Mouse (Mus musculus) liver, adult 2 months (tissue): Measurements from ENCODE around the gene Trrap.

Experiments
- CTCF ChIP-seq: fragments of 200-500 bp; IDR thresholded peaks from 2 replicates; pipeline ENCODE4 v1.5.1; 2011; ENCODE audit warnings: low read depth, low read length, control low read depth
- POLR2A ChIP-seq: fragments of 200-500 bp; IDR thresholded peaks from 2 replicates; pipeline ENCODE4 v1.6.1; 2011; ENCODE audit warnings: low read length, control low read depth; ENCODE audit not compliant: insufficient read depth; ENCODE audit errors: extremely low read depth

GRCm38 (mm10) chr5:144766026-144766425, 1.5 kb upstream of the Trrap start:
- TF ChIP-seq CTCF (no peak), POLR2A (no peak)
